Mouse (Mus musculus) kidney, postnatal 0 days (tissue): Measurements from ENCODE around the gene Rtl10. TPM values are rescaled to one million over a fixed set of nuclear protein-coding genes. Genes with fewer than 3 reads are reported as not detected.

Experiments used
- ATAC-seq: fragments of 200-750 bp; cut with Nextera tagmentation; replicated peaks from 2 replicates; pipeline ENCODE4 v1.8.0; 2017; ENCODE audit warnings: low read depth, moderate number of reproducible peaks, moderate TSS enrichment, moderate library complexity; ENCODE audit not compliant: low FRiP score
- DNase-seq: peaks from one replicate; pipeline ENCODE4 v3.0.0-alpha.2; 2016; ENCODE audit warnings: low spot score
- H3K27ac ChIP-seq: fragments of 300-500 bp; sonication (generic); 2 replicates; pipeline ENCODE4 v1.5.1; 2014; ENCODE audit warnings: mild to moderate bottlenecking
- H3K27me3 ChIP-seq: fragments of 300-500 bp; sonication (generic); 2 replicates; pipeline ENCODE4 v1.6.1; 2014; ENCODE audit warnings: low read length, mixed read lengths; ENCODE audit not compliant: insufficient read depth
- H3K36me3 ChIP-seq: fragments of 300-500 bp; sonication (generic); 2 replicates; pipeline ENCODE4 v1.6.1; 2014; ENCODE audit warnings: low read length, mixed read lengths; ENCODE audit not compliant: insufficient read depth
- H3K4me1 ChIP-seq: fragments of 300-500 bp; sonication (generic); replicated peaks from 2 replicates; pipeline ENCODE4 v1.6.1; 2014; ENCODE audit warnings: antibody characterized with exemption, low read length, mixed read lengths; ENCODE audit not compliant: insufficient read depth
- H3K4me2 ChIP-seq: fragments of 300-500 bp; sonication (generic); 2 replicates; pipeline ENCODE4 v1.6.1; 2014; ENCODE audit warnings: mild to moderate bottlenecking, low read length, moderate library complexity, mixed read lengths
- H3K4me3 ChIP-seq: fragments of 300-500 bp; sonication (generic); replicated peaks from 2 replicates; pipeline ENCODE4 v1.5.1; 2014; ENCODE audit warnings: low read depth, low read length
- H3K9ac ChIP-seq: fragments of 300-500 bp; sonication (generic); 2 replicates; pipeline ENCODE4 v1.6.1; 2014; ENCODE audit warnings: low read depth, low read length
- H3K9me3 ChIP-seq: fragments of 300-500 bp; sonication (generic); replicated peaks from 2 replicates; pipeline ENCODE4 v1.6.1; 2016; ENCODE audit warnings: low read length, inconsistent platforms, mixed read lengths
- CTCF ChIP-seq: IDR thresholded peaks from 2 replicates; pipeline ENCODE4 v1.5.1; 2016; ENCODE audit warnings: antibody characterized with exemption, low read depth, mild to moderate bottlenecking, moderate library complexity
- WGBS: fragments of 180-500 bp; shearing (Covaris S2); extraction: QIAGEN DNeasy Blood & Tissue Kit; methylation state at CpG from one replicate; pipeline ENCODE4 v1.1.7; 2014; 5-methylcytosine and 5-hydroxymethylcytosine counted together
- polyA plus RNA-seq: library from polyadenylated mRNA; unstranded; fragments of >200 nt; fragmentation: Nextera tagmentation; extraction: Ambion mirVana; gene quantifications from 2 replicates; pipeline ENCODE4 v1.2.1, GENCODE M21; 2015

The Rtl10 gene
- polyA plus RNA-seq, 1 experiment from 2014 or later = 2.2 TPM

GRCm38 (mm10) chr16:18458661-18459060 lies 40.0 kb upstream of the Rtl10 start:
- no peak overlapping the region for H3K4me2 ChIP-seq
- DNase-seq = no peak
- peaks cover 15% of the 10 kb centered on the region for H3K36me3 ChIP-seq
- 0 out of 2 replicates have a peak, but pooled peaks cover 4% of the 10 kb centered on the region for H3K4me1 ChIP-seq
- H3K9me3 ChIP-seq = no peaks in the 10 kb centered on the region
- H3K9ac ChIP-seq = no peak overlapping the region
- no peaks in the 10 kb centered on the region for H3K27me3 ChIP-seq
- H3K27ac ChIP-seq = no peak overlapping the region
- no peak for TF ChIP-seq CTCF
- ATAC-seq = no peak
- no peak overlapping the region for H3K4me3 ChIP-seq

DNA sequence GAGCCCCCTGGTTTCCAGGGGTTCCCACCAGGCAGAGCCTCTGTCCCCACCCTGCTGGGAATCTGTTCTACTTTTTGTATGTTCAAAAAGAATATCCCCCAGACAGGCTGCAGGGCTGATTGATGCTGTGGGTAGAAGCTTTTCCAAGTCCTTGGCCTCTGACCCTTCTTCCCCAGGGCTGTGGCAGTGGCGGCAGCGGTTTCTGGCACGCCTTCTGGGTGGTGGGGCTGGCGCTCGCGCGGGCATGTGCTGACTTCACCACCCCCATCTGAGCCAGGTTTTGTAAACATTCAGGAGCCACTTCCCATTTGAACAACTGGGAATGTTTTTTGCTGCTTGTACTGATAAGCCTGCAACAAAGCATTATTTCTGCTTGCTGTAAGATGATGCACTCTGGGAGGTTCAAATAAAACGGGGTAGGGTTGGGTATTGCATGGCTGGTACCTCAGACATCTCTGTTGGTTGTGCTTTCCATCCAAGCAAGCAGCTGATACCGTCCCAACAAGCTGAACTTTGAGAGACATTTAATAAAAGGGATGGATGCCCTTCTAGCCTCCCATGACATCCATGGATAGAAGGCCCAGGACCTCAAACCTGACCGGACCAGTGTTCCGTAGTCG lies 39.3 kb upstream of the Rtl10 start:
- H3K27ac ChIP-seq = no peak overlapping the region
- DNase-seq = no peak
- no peak overlapping the region for H3K9ac ChIP-seq

GRCm38 (mm10) chr16:18459955-18460370 lies 38.7 kb upstream of the Rtl10 start:
- Histone ChIP-seq H3K27ac (no peak overlapping the region), H3K4me3 (no peak overlapping the region), H3K4me2 (peak overlapping the region; percentile 15; the same call in 1 of the 2 replicates), H3K27me3 (no peaks in the 10 kb centered on the region), H3K9me3 (no peaks in the 10 kb centered on the region), H3K9ac (no peak overlapping the region), H3K36me3 (peaks cover 11% of the 10 kb centered on the region), H3K4me1 (0 out of 2 replicates have a peak, but pooled peaks cover 4% of the 10 kb centered on the region)
- 8% methylated on average over 11 of the region's 11 CpGs for WGBS
- TF ChIP-seq CTCF = no peak
- DNase-seq (peak; percentile 54), ATAC-seq (peak; percentile 49; the same call in 1 of the 2 replicates)

More for the DNA sequence above, 39.3 kb upstream of the Rtl10 start:
- 24% methylated on average over 12 of the region's 12 CpGs for WGBS
- Histone ChIP-seq H3K4me3 (no peak overlapping the region), H3K4me2 (0 out of 2 replicates have a peak overlapping the region, but pooled peaks have one; percentile 15), H3K36me3 (peaks cover 15% of the 10 kb centered on the region), H3K9me3 (no peaks in the 10 kb centered on the region), H3K27me3 (no peaks in the 10 kb centered on the region), H3K4me1 (0 out of 2 replicates have a peak, but pooled peaks cover 4% of the 10 kb centered on the region)
- ATAC-seq = no peak
- no peak for TF ChIP-seq CTCF

DNA sequence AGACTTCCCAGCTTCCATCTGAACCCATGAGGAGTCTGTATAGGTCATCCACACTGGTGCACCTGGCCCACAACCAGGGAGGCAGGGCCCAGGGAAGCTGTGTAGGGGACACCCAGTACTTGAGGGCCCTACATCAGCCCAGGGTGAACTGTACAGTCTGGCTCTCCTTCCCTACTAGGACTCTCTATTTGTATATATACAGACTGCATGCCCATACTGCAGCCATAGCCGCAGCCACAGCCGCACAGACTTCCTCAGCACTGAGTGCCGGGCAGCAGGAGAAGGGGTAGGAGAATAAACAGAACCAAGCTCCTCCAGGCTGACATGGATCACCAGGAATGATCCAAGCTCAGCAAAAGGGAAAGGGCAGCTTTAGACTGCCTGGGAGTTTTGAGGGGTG lies 37.9 kb upstream of the Rtl10 start:
- Histone ChIP-seq H3K4me3 (no peak overlapping the region), H3K27ac (no peak overlapping the region), H3K4me1 (0 out of 2 replicates have a peak, but pooled peaks cover 4% of the 10 kb centered on the region), H3K36me3 (peaks cover 10% of the 10 kb centered on the region), H3K4me2 (no peak overlapping the region), H3K9ac (no peak overlapping the region), H3K9me3 (no peaks in the 10 kb centered on the region), H3K27me3 (no peaks in the 10 kb centered on the region)
- no peak for TF ChIP-seq CTCF
- WGBS = 95% methylated on average over 3 of the region's 3 CpGs
- DNase-seq = no peak
- no peak for ATAC-seq

DNA sequence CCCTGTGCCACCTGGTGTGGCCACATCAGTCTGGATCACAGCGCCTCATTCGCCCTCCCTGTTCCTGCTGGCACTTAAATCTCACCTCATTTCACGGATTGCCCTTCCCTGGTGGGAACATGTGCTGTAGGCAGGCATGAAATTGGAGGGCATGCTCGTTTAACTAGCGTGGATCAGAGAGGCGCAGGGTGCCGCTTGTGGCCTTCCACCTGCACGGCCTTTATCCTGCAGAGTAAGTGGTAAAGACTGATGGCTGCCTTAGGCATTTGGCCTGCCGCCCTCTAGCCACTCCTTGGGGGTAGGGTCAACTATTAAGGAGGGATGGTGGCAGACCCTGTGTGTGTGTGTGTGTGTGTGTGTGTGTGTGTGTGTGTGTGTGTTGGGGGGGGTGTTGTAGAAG lies 36.7 kb upstream of the Rtl10 start:
- H3K9ac ChIP-seq = no peak overlapping the region
- H3K27ac ChIP-seq = no peak overlapping the region
- 0 out of 2 replicates have a peak, but pooled peaks cover 4% of the 10 kb centered on the region for H3K4me1 ChIP-seq
- H3K4me2 ChIP-seq = no peak overlapping the region
- H3K27me3 ChIP-seq = no peaks in the 10 kb centered on the region
- peaks cover 3% of the 10 kb centered on the region; the same call in 1 of the 2 replicates for H3K36me3 ChIP-seq
- no peak for TF ChIP-seq CTCF
- no peaks in the 10 kb centered on the region for H3K9me3 ChIP-seq
- ATAC-seq (no peak), DNase-seq (no peak)
- 75% methylated on average over 9 of the region's 9 CpGs for WGBS
- no peak overlapping the region for H3K4me3 ChIP-seq

GRCm38 (mm10) chr16:18462598-18462997 lies 36.1 kb upstream of the Rtl10 start:
- no peak overlapping the region for H3K4me2 ChIP-seq
- H3K9ac ChIP-seq = no peak overlapping the region
- H3K36me3 ChIP-seq = no peaks in the 10 kb centered on the region
- 0 out of 2 replicates have a peak, but pooled peaks cover 4% of the 10 kb centered on the region for H3K4me1 ChIP-seq
- no peak overlapping the region for H3K27ac ChIP-seq
- ATAC-seq (no peak), DNase-seq (no peak)
- 55% methylated on average over 8 of the region's 8 CpGs for WGBS
- TF ChIP-seq CTCF = no peak
- H3K9me3 ChIP-seq = no peaks in the 10 kb centered on the region
- H3K27me3 ChIP-seq = no peaks in the 10 kb centered on the region
- no peak overlapping the region for H3K4me3 ChIP-seq
